Mouse (Mus musculus) layer of hippocampus, adult 11-12 months (tissue): ENCODE measurements at regions not wholly inside any gene's neighbourhood (a gene's known extent, or its start where the extent isn't known, plus 50 kb on each side); places are given as distances from the start of the nearest gene placed in this dataset.
A peak's percentile ranks its signal among the peaks of the same experiment; 100 is the strongest.

Experiments used
- DNase-seq: peaks from one replicate; pipeline ENCODE4 v3.0.0; 2022; ENCODE audit warnings: low spot score

DNA sequence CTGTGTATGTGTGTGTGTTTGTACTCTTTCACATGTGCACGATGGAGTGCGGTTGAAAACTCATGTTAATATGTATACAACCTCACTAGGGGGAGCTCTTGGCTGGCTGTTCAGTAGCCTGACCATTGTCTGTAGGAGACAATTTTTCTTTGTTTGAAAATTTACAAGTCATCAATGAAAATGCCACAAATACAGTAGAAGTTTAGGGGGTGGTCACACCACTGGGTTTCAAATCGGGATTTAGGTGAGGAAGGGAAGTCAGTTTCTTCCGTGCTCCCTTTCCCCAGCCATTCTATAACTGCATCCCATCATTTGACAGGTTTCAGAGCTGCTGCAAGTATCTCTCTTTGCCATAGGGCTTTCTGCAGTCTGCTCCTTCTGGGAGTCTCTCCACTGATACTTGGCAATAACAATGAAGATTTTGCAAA is 366.9 kb upstream of the Fam92a start:
- peak; percentile 50 for DNase-seq

DNA sequence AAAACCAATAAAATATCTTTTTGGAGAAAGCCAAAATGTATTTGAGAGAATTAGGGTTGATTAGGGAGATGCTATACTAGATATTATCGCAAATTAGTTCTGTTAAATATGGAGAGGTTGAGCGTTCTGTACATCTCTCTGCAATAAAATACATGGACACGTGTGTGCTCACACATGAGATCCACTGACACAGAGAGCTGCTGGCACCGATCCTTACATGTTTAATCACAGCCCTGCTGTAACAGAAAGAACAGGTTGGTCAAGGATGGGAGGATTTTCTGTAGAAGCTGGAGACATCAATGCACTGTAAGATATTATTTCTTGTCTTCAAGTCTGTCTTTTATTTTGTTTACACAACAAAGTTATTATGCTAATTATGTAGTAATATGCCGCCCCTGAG is 366.2 kb upstream of the Fam92a start:
- no peak for DNase-seq

DNA sequence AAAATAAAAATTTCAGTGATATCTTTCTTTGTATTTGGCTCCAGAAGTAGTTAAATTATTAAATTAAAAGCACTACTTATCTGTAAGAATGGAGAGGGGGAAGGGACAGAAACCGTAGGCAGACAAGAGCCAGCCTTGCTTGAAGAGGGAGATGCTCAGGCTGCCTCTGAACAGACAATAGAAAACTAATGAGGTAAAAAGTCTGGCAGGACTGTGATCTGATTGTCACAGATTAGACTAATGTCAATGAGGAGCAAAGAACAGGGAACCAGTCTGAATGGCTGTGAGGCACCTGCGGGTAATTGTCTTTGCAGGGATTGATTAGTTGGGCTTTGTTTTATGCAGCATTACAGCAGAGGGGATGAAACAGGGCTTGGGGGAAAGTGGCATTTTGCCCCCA is 362.3 kb upstream of the Fam92a start:
- DNase-seq, result no peak

- no peak for DNase-seq
Observed at GRCm38 (mm10) chr4:12532961-12533360, 361.1 kb upstream of the Fam92a start.

DNA sequence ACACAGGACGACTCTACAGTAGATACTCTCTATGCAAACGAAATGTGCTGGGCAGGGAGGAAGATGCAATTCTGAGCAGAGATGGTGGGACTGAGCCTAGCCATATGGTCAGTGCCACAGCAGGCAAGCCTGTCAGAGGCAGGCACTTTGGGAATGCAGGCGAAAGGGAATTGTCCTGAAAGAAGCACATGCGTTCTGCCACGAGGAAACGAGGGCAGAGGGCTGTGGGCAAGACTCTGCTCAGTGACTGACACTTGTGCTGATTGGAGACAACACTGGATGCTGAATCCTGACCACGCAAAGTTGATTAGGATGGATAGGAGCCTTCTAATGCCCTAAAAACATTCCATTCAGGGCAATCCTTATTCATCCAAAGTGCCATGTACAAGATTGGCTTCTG is 350.5 kb upstream of the Fam92a start:
- no peak for DNase-seq

DNA sequence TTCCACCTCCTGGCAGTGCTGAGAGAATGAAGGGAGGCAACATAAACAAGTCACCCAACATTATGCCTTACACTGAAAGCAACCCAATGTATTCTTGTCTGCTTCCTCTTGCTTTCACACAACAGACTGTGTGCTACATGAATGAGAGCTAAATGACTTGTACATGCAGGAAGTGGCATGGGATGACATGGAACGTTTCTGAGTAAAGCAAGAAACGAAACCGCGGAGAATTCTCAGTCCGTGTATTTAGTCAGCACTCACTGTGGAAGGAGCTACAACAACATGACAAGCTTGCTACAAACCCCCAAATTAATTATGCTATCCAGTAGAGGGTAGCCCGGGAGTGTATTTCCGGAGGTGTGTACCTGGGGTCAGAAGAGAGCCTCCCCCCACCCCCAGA is 349.4 kb upstream of the Fam92a start:
- no peak for DNase-seq

GRCm38 (mm10) chr4:12516497-12516896 is 344.7 kb upstream of the Fam92a start:
- no peak for DNase-seq

- peak; percentile 88 for DNase-seq
Observed at GRCm38 (mm10) chr4:12511656-12512385, 340.0 kb upstream of the Fam92a start.

DNA sequence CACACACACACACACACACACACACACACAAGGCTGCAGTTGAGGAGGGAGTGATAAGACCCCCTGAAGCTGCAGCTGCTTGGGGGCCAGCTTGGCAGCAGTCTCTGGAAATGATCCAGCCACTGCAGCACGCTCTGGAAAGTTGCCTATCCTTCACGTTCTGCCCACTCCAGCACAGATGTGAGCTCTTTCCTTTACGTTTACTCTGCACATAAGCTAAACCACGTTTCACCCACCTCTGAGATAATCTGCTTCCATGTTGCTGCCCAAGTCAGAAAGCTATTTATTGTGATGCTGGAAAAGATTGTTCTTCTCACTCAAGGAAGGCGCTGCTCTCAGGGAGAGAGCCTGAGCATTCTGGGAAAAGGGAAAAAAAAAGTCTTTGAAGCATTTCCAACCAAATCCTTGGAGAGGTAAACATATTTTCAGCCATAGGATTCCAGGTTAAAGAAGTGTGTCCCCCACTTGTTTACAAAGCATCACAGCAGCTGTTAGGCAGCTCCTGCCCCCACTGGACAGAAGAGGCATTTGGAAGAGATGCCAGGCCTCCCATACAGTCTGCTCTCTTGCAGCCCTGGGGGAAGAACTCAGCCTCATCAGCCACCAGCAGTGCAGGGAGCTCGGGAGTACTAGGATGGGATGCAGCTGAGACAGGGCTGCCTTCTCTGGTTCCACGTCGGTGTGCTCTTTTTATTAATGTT is 335.2 kb upstream of the Fam92a start:
- DNase-seq, result no peak

DNA sequence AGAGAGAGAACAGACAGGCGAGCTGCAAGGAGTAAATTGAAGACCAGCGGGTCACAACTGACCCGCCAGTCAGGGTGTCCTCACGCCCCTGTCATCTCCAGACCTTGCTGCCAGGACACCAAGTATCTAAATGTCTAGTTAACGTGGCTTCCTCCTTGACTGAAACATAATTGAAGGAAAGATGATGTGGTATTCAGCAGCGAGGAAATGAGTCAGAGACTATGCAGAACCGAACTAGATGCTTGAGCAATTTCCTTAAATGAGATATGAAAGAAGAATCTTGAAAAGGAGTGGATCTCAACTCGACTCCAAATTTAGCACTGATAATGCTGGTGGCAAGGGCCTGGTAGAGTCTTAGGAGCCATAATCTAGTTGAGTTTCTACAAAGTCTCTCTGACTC is 329.3 kb upstream of the Fam92a start:
- DNase-seq, result no peak

DNA sequence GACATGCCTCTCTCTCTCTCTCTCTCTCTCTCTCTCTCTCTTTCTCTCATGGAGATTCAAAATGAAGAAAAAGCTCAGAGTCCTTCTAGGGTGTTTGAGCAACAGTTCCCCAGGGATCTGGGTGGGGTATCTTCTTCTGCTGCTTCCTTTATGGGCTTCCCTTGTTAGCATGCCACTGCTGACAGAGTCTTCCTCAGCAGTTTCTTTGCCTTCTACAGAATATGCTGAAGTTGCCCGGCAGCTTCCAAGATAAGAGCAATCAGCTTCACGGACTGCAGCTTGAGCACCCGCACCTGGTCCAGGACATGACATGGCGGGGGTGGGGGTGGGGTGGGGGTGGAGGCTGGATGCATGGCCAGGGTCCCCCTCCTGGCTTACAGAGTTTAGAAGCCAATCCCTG is 326.6 kb upstream of the Fam92a start:
- no peak for DNase-seq

DNA sequence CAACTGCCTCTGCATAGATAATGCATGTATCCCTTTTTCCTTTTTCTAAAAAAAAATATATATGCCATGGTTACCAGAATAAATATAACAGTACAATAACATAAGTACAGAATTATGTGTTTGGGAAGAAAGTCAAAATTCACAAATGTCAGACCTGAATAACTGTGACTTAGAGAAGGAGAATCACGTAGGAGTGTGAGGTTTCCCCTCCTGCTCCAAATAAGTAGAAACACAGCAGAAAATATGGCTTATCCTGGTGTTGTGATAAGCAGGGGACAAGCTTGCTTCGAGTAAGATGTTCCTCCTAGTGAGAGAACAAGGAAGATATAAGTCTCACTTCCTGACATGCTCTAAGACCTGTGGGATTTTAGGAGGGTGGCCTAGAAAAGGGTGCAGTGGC is 320.7 kb upstream of the Fam92a start:
- no peak for DNase-seq

DNA sequence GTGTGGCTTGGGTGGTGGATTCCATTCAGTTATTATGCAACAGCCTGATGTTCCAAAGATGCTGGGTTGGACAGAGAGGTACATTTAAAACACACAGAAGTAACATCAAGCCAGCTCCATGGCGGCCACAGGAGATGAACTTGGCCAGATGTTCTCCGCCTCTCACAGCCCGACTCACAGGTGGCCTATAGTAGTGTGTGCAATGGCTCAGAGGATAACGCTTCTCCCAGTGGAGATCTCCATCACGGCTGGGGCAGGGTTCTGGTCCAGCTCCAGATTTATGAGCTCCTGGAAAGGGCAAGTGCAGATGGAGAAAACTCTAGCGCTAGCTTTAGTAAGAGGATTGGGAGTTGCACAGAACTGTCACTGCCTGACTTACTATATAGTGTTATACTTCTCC is 319.5 kb upstream of the Fam92a start:
- DNase-seq, result no peak

DNA sequence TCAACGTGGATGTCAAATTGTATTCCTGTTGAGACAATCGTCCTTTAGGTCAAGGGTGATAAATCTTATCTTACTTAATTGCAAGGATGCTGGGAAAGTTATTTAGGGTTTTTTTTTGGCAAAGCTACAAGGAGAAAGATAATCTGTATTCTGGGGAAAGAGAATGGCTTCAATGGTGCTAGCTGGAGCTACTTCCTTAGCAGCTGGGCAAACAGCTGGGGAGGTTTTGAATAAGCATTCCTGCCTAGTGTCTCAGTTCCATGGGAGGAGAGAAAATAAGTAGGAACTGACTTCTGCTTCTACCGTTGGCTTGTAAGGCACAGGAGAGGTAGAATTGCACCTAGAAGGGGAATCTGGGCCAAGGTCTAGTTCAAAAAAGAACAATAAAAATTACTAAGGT is 318.3 kb upstream of the Fam92a start:
- DNase-seq, result no peak

GRCm38 (mm10) chr4:12489358-12489757 is 317.5 kb upstream of the Fam92a start:
- no peak for DNase-seq

DNA sequence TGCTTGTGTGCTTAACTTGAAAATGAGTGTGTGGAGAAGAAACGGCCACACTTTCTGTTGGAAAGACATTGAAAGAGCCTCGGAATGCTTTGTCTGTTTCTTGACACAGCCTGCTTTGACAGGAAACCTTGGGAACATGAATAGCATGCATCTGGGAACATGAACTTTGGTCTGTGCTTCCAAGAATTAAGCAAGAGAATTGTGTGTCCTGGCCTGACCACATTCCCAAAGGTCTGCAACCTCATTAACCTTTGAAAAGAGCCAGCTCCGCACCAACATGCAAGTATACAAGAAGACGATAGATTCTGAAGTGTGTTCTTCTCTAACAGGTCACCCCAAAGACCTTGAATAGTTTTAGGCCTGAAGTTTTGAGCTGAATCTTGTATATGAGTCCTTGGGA is 309.7 kb upstream of the Fam92a start:
- no peak for DNase-seq

DNA sequence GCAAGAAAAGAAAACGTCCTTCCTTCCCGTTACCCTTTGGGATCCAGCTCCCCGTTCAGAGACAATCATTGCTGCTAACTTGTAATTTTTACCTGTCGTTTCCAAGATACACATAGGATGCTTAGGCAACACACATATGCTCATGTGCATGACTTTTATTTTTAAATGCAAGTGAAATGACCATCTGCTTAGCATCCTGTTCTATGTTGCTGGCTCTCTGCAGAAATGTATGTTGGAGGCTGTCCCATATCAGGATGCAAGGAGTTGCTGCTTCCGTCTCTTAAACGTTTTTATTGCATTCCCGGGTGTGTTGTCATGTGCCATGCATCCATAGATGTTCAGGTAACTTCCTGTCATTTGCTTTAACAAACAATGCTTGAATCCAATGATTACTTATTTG is 304.9 kb upstream of the Fam92a start:
- no peak for DNase-seq

DNA sequence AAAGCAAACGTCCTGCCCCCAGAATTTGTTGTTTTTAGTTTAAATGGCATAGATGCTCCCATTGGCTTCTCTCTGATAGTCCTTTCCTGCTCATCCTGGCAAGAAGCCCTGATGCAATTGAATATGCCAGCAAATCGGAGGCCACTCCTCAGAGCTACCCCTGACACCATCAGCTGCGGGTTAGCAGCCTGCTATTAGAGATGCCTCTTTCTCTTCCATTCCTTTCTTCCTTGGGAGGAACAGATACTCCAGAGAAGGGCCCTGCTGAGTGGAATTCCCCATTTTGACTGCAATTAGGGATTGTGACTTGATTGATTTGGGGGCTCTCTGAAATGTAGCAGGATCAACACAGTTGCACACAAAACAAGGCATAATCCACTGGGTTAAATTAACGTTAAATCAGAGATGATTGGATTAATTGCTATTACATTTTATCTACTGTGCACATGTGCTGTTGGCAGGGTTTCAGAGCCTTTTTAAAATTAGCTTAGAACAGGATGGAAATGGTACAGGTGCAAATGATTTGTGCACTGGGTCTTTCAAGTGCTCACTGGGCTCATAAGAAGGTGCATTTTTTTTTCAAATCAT is 303.3 kb upstream of the Fam92a start:
- DNase-seq, result no peak

- DNase-seq, result no peak
Observed at GRCm38 (mm10) chr4:12474421-12474820, 302.6 kb upstream of the Fam92a start.

DNA sequence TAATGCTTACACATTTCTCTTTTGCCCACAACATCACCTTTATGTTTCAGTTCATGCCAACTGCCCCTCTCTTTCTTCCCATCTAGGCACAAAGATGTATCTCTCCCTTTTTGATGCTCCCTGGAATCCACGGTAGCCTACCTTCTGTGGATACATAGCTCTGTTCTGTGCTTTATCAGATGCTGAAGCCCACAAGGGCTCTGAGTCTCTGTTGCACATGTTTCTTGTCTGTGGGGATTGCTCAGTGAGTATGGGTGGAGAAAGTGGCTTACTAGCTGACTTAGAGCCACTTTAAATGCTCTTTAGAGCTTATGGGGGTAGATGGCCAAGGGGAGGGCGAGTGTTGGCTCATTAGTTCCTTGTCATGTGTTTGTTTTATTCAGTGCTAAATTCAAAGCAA is 289.9 kb upstream of the Fam92a start:
- DNase-seq, result no peak

GRCm38 (mm10) chr4:12461251-12461650 is 289.4 kb upstream of the Fam92a start:
- no peak for DNase-seq

GRCm38 (mm10) chr4:12457978-12458597 is 286.3 kb upstream of the Fam92a start:
- no peak for DNase-seq

- DNase-seq, result peak; percentile 53
Observed at GRCm38 (mm10) chr4:12452086-12452485, 280.3 kb upstream of the Fam92a start.
